Comparison of ENCODE assay signal across 23 mouse cellular contexts in the genomic region with DNA sequence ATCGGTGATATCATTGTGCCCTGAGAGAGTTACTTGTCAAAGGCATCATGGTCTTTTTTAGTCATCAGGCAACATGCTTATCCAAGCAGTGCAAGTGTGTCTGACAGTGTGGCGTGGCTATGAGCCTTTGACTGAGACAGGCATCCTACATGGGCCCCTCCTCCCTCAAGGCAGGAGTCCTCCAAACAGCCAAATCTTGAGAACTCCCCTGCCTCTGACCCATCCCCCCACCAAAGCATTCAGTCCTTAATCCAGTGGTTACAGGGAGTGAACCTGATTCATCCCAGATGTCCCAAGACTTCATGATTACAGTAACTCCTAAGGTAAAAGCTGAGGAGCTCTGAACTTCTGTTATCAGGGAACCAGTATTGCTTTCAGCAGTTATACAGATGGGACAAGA.
DNase-seq lines count a peak whose midpoint lies in the region; ATAC-seq lines count a peak whose summit lies in the region.
"Had no signal": no experiment of that assay in that cellular context is flagged by ENCODE, and none has a peak within 500 bp of the region (broad histone marks: within the 10 kb centered on the region; RNA-seq: fewer than 3 reads in every experiment).

No protein-coding gene starts in this region.

- no peaks in the 10 kb centered on the region for H3K27me3 ChIP-seq in hindbrain, embryonic 12.5 days
- H3K27me3 ChIP-seq in hindbrain, embryonic 13.5 days = no peaks in the 10 kb centered on the region
- H3K27me3 ChIP-seq in neural tube, embryonic 11.5 days (ENCODE audit: control insufficient read depth, insufficient read depth, low read length) = no peaks in the 10 kb centered on the region
- H3K27me3 ChIP-seq: liver, embryonic 12.5 days; neural tube, embryonic 12.5 days had no signal

- H3K4me3 ChIP-seq in hindbrain, embryonic 12.5 days = no peak overlapping the region
- H3K4me3 ChIP-seq in hindbrain, embryonic 13.5 days = no peak overlapping the region
- H3K4me3 ChIP-seq in neural tube, embryonic 11.5 days (ENCODE audit: low read depth, low read length) = no peak overlapping the region
- H3K4me3 ChIP-seq: liver, embryonic 12.5 days; neural tube, embryonic 12.5 days had no signal

- no peak overlapping the region for H3K4me2 ChIP-seq in hindbrain, embryonic 12.5 days (replicated peaks)
- no peak overlapping the region for H3K4me2 ChIP-seq in hindbrain, embryonic 13.5 days
- H3K4me2 ChIP-seq in neural tube, embryonic 11.5 days (ENCODE audit: low read depth) = no peak overlapping the region
- H3K4me2 ChIP-seq: heart, embryonic 11.5 days; liver, embryonic 12.5 days; lung, embryonic 14.5 days; neural tube, embryonic 12.5 days had no signal

- no peak overlapping the region for H3K9ac ChIP-seq in hindbrain, embryonic 12.5 days
- H3K9ac ChIP-seq in hindbrain, embryonic 13.5 days = no peak overlapping the region
- H3K9ac ChIP-seq in neural tube, embryonic 11.5 days (ENCODE audit: low read length) = no peak overlapping the region
- H3K9ac ChIP-seq: liver, embryonic 12.5 days; lung, embryonic 14.5 days; neural tube, embryonic 12.5 days had no signal

- peak; percentile 25 for DNase-seq in embryo, embryonic 9.5 days (ENCODE audit: extremely low spot score)
- peak; percentile 60 for DNase-seq in forelimb bud, embryonic 11.5 days (ENCODE audit: low read depth, low spot score)
- peak; percentile 25 for DNase-seq in neural tube, embryonic 11.5 days (ENCODE audit: low spot score)
- DNase-seq in ovary, postnatal 14 days (ENCODE audit: low spot score) = no peak
- no peak for DNase-seq in natural killer cell, adult 2 months (ENCODE audit: low spot score in 2 of 2)
- DNase-seq in heart, adult 9 months (ENCODE audit: low spot score in 2 of 2) = no peak
- DNase-seq: adrenal gland, postnatal 14 days; cerebellum, adult 11-12 months; cerebellum, postnatal 25 days; gastrocnemius, postnatal 25 days; heart, postnatal 14 days; kidney, adult 2 months; kidney, postnatal 14 days; lung, embryonic 14.5 days; right cerebral cortex, postnatal 25 days; thymus, postnatal 4 days had no signal

- H3K9me3 ChIP-seq in hindbrain, embryonic 12.5 days (replicated peaks) = no peaks in the 10 kb centered on the region
- no peaks in the 10 kb centered on the region for H3K9me3 ChIP-seq in hindbrain, embryonic 13.5 days
- H3K9me3 ChIP-seq in neural tube, embryonic 11.5 days (ENCODE audit: control insufficient read depth, low read length) = no peaks in the 10 kb centered on the region
- H3K9me3 ChIP-seq: liver, embryonic 12.5 days; neural tube, embryonic 12.5 days had no signal

- H3K4me1 ChIP-seq in hindbrain, embryonic 12.5 days = peaks cover 14% of the 10 kb centered on the region; the same call in 1 of the 2 replicates
- peaks cover 23% of the 10 kb centered on the region for H3K4me1 ChIP-seq in hindbrain, embryonic 13.5 days (replicated peaks)
- no peaks in the 10 kb centered on the region; the same call in 1 of the 2 replicates for H3K4me1 ChIP-seq in neural tube, embryonic 11.5 days (ENCODE audit: control insufficient read depth, insufficient read depth, low read length)
- H3K4me1 ChIP-seq: liver, embryonic 12.5 days had no signal

- H3K27ac ChIP-seq in hindbrain, embryonic 12.5 days = peak overlapping the region; percentile 7; the same call in 1 of the 2 replicates
- H3K27ac ChIP-seq in hindbrain, embryonic 13.5 days = no peak overlapping the region
- no peak overlapping the region for H3K27ac ChIP-seq in neural tube, embryonic 11.5 days (ENCODE audit: low read depth, low read length)
- H3K27ac ChIP-seq: liver, embryonic 12.5 days; macrophage; neural tube, embryonic 12.5 days had no signal

- no peaks in the 10 kb centered on the region for H3K36me3 ChIP-seq in hindbrain, embryonic 12.5 days
- no peaks in the 10 kb centered on the region for H3K36me3 ChIP-seq in hindbrain, embryonic 13.5 days
- H3K36me3 ChIP-seq in neural tube, embryonic 11.5 days (ENCODE audit: control insufficient read depth, insufficient read depth, low read length) = no peaks in the 10 kb centered on the region
- H3K36me3 ChIP-seq: liver, embryonic 12.5 days; neural tube, embryonic 12.5 days had no signal

- no peak for ATAC-seq in hindbrain, embryonic 12.5 days (ENCODE audit: low FRiP score)
- ATAC-seq in hindbrain, embryonic 13.5 days (ENCODE audit: low FRiP score) = no peak
- ATAC-seq in neural tube, embryonic 11.5 days (ENCODE audit: insufficient read depth, low FRiP score, low TSS enrichment) = no peak
- ATAC-seq: hindbrain, embryonic 16.5 days; liver, embryonic 12.5 days had no signal

- 46% methylated on average over 2 of the region's 2 CpGs for WGBS in hindbrain, embryonic 12.5 days
- 72% methylated on average over 2 of the region's 2 CpGs for WGBS in hindbrain, embryonic 13.5 days
- WGBS in neural tube, embryonic 11.5 days = 55% methylated on average over 2 of the region's 2 CpGs

Comparison
In these comparisons a context has a peak if more than half of its experiments do, and no peak if none do; other contexts are left out.
1. DNase-seq: peak in embryo, embryonic 9.5 days (single experiment), forelimb bud, embryonic 11.5 days (single experiment) and neural tube, embryonic 11.5 days (single experiment); none in ovary, postnatal 14 days (single experiment), natural killer cell, adult 2 months (0 of 2) and heart, adult 9 months (0 of 2).